Mouse (Mus musculus) adrenal gland, postnatal 4 days (tissue): ENCODE results near the gene Gpr160. TPM values are rescaled to one million over a fixed set of nuclear protein-coding genes. Genes with fewer than 3 reads are reported as not detected.

ENCODE experiments used
- DNase-seq, 2 experiments: peaks; one replicate each; pipeline ENCODE4 v3.0.0; 2021 to 2022; ENCODE audit warnings: low spot score in 2 of 2, mixed read lengths in 2 of 2
- total RNA-seq, 2 experiments: library from RNA; stranded (reverse); gene quantifications; 2 replicates each; pipeline ENCODE4 v1.2.3; 2021

Gene Gpr160
- total RNA-seq, 2 experiments from 2014 or later = 2.3 to 2.7 TPM

DNA sequence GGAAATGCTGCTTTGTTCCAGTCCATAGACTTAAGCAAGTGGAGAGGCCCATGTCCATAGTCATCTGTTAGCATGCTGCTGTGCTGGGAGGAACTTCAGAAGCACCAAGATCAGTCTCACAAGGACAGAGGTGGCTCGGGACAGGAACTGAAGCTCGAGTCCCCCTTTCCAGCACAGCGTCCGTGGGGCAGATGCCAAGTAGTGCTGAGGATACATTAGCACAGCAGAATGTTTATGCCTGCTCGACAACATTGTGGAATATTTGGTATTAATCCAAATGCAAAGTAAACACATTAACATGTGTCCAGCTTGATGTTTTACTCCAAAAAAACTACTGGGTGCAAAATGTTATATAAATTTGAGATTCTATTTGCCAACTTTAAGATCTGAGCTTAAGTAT is 41.0 kb downstream of the Gpr160 start:
- DNase-seq = no peak

DNA sequence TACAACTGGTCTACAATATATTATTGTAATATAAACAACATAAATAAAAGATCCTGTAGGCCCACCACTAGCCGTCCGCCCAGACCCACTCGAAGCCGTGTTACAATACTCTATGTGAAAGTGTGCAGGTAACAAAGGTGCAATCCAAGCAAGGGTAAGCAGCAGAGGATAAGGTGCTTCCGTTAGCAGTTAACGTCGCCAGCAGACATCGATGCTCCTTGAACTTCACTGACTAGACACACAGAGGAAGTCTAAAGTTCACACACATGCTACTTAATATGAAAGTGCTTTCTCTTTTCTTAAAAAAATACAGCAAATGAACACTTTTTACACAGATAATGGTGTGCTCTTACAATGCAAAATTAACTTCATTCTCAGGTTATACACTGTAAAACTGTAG is 43.7 kb downstream of the Gpr160 start:
- DNase-seq = no peak

DNA sequence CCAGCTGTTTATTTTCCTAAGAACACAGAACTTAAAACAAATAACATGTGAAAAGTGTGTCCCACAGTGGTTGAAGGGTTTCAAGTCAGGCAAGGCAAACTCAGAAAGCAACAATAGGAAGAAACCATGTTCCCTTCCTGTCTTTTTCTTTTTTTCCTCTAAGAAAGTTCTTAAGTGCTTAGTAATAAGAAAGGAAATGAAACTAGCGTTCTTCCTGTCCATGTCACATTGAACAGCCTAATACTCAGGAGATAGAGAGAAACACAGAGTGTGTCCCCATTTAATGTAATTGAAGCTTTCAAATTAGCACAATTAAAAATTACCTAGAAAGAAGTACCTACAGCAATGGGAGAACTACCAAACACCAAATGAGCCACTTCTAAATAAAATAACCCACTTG is 48.9 kb downstream of the Gpr160 start:
- DNase-seq = no peak

DNA sequence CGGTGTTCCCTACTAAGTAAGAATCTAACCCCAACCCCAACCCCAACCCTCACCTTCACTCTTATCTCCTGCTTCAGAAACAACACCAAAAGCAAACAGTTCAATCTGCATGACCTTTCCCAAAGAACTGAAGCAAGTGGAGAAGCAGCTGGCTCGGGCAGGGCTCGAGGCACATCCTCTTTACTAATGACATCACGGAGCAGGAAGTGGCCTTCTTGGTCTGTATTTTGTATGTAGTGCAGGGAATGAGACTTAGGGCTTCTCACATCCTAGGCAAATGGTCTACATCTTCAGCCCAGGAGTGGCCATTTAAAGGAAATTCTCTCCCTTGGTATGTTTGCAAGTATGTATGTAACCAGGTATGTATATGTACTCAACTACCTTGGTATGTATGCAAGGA is 61.4 kb downstream of the Gpr160 start:
- DNase-seq = no peak

DNA sequence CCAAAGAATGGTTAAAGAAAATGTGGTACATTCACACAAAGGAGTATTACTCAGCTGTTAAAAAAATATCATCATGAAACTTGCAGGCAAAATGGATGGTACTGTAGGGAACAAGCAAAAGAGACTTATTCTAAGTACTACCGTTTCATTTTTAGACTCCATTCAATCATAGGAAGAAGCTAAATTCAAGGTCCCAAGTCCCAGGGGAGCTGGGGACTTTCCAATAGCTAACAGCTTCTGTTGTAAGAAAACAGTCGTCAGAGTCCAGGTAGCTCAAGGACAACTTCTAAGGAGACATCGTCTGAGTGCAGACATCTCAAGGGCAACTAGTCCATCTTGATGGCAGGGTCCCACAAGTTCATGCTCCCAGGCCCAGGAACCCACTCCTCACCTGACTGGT is 71.9 kb downstream of the Gpr160 start:
- no peak for DNase-seq

DNA sequence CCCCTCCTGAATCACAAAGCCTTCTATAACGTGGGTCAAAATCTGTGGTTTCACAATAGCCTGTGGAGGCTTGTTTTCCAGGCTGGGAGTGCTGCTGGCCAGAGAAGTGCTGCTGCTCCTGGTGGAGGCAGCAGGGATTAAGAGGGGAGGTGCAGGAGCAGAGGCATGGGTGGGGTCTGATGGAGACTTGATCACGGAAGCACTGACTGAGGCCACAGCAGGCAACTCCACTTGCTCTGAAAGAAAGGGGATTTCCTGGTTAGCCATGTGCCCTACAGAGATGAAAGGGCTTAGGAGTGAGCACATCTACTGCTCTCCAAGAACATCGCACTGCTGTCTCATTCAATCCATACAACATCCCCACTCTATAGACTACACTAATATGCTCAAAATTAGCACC is 74.1 kb downstream of the Gpr160 start:
- no peak for DNase-seq

DNA sequence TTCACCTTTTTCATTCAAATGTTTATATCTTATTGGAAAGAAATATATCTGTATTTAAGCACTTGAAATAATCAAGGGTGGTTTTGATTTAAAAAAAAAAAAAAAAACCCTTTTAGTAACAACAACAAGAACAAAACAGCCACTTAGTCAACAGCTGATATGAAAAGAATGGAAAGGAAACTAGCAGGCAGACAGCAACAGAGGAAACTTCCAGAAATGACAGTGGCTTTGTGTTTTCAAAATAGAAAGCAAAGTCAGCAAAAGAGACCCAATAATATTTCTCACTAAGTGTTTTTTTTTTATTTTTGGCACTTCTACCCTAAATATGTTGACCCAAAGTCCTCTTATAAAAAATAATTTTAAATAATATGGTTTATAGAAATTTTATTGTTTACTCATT is 78.6 kb downstream of the Gpr160 start:
- DNase-seq = no peak

Other genes starting within 250 kb of the Gpr160 start
- not detected for gene Lrriq4, start 211.4 kb upstream of the Gpr160 start, total RNA-seq
- under 1 TPM; 0.42 to 0.70 TPM for gene Lrrc34, start 208.1 kb upstream of the Gpr160 start, total RNA-seq
- gene Lrrc31, start 156.1 kb upstream of the Gpr160 start, total RNA-seq = under 1 TPM in 1 of 2 experiments, not detected in 1; 0.14 TPM
- under 1 TPM in 1 of 2 experiments, not detected in 1; 0.08 TPM for gene Samd7, start 109.7 kb upstream of the Gpr160 start, total RNA-seq
- gene Sec62, start 63.1 kb upstream of the Gpr160 start, total RNA-seq = 10 to 100 TPM; 69.8 to 74.4 TPM
- gene Phc3, start 113.5 kb downstream of the Gpr160 start, total RNA-seq = 10 to 100 TPM; 32.8 to 35.0 TPM
- gene Prkci, start 139.8 kb downstream of the Gpr160 start, total RNA-seq = 10 to 100 TPM; 49.9 to 60.4 TPM
- 10 to 100 TPM; 41.5 to 46.1 TPM for gene Skil, start 239.1 kb downstream of the Gpr160 start, total RNA-seq